Mouse (Mus musculus) liver, embryonic 16.5 days (tissue): ENCODE measurements around the gene Tdpoz2. TPM values are rescaled to one million over a fixed set of nuclear protein-coding genes. Genes with fewer than 3 reads are reported as not detected.
"Not testable (repeated sequence)": the region's sequence is repeated elsewhere in the genome, so short reads cannot be mapped to it uniquely, and the experiment has no call there.

Experiments
- ATAC-seq: fragments of 200-750 bp; cut with Nextera tagmentation; 2 replicates; pipeline ENCODE4 v1.8.0; 2017; ENCODE audit warnings: low read depth, mild to moderate bottlenecking, moderate number of reproducible peaks, moderate library complexity
- H3K27ac ChIP-seq: fragments of 300-500 bp; sonication (generic); 2 replicates; pipeline ENCODE4 v1.5.1; 2014; ENCODE audit warnings: mild to moderate bottlenecking, low read length
- H3K27me3 ChIP-seq: fragments of 300-500 bp; sonication (generic); 2 replicates; pipeline ENCODE4 v1.6.1; 2014; ENCODE audit warnings: low read depth, low read length, mixed read lengths; ENCODE audit not compliant: control insufficient read depth, insufficient read depth
- H3K36me3 ChIP-seq: fragments of 300-500 bp; sonication (generic); 2 replicates; pipeline ENCODE4 v1.6.1; 2014; ENCODE audit warnings: mild to moderate bottlenecking; ENCODE audit not compliant: control insufficient read depth, insufficient read depth
- H3K4me1 ChIP-seq: fragments of 300-500 bp; sonication (generic); 2 replicates; pipeline ENCODE4 v1.6.1; 2014; ENCODE audit warnings: low read depth, low read length, mixed read lengths; ENCODE audit not compliant: control insufficient read depth
- H3K4me2 ChIP-seq: fragments of 300-500 bp; sonication (generic); 2 replicates; pipeline ENCODE4 v1.6.1; 2014; ENCODE audit warnings: low read depth, low read length, mixed read lengths
- H3K4me3 ChIP-seq: fragments of 300-500 bp; sonication (generic); 2 replicates; pipeline ENCODE4 v1.5.1; 2014; ENCODE audit warnings: low read depth, mild to moderate bottlenecking, low read length
- H3K9ac ChIP-seq: fragments of 300-500 bp; sonication (generic); 2 replicates; pipeline ENCODE4 v1.6.1; 2014; ENCODE audit warnings: low read depth, low read length
- H3K9me3 ChIP-seq: fragments of 300-500 bp; sonication (generic); replicated peaks from 2 replicates; pipeline ENCODE4 v1.6.1; 2016; ENCODE audit warnings: low read length; ENCODE audit not compliant: control insufficient read depth
- WGBS: fragments of 180-500 bp; shearing (Covaris S2); extraction: QIAGEN DNeasy Blood & Tissue Kit; methylation state at CpG from one replicate; pipeline ENCODE4 v1.1.7; 2014; ENCODE audit not compliant: insufficient replicate concordance; 5-methylcytosine and 5-hydroxymethylcytosine counted together
- polyA plus RNA-seq: library from polyadenylated mRNA; unstranded; fragments of >200 nt; fragmentation: Nextera tagmentation; extraction: Ambion mirVana; gene quantifications from 2 replicates; pipeline ENCODE4 v1.2.1, GENCODE M21; 2015

Gene Tdpoz2
- polyA plus RNA-seq: not detected in 2 replicates

DNA sequence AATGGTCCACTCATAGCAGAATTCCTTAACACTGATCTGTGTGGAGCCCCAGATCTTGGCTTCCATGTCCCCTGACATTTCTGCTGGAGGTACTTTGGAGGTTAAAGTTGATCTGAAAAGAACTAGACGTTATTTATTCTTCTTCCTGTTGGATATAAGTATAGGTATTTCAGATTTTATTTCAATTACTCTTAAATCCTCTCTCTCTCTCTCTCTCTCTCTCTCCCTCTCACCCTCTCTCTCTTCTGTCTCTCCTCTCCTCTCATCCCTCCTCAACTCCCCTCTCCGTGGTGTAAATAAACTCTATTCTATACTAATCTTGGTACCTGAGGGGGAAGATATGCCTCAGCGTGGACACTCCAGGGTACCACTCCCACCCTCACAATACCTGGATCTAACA is at the start of gene Tdpoz2:
Gene Tdpoz2, minus strand, starts transcription at position 101 of the 400 bp plus-strand sequence.
- Histone ChIP-seq H3K4me2 (no peak within 1 kb of the TSS), H3K9ac (no peak within 1 kb of the TSS), H3K27me3 (no peaks in the 10 kb centered on the region), H3K27ac (no peak within 1 kb of the TSS), H3K4me3 (no peak within 1 kb of the TSS), H3K9me3 (no peaks in the 10 kb centered on the region), H3K4me1 (no peaks in the 10 kb centered on the region), H3K36me3 (no peaks in the 10 kb centered on the region)
- no peak for ATAC-seq
- 56% methylated on average over 3 of the region's 3 CpGs for WGBS

DNA sequence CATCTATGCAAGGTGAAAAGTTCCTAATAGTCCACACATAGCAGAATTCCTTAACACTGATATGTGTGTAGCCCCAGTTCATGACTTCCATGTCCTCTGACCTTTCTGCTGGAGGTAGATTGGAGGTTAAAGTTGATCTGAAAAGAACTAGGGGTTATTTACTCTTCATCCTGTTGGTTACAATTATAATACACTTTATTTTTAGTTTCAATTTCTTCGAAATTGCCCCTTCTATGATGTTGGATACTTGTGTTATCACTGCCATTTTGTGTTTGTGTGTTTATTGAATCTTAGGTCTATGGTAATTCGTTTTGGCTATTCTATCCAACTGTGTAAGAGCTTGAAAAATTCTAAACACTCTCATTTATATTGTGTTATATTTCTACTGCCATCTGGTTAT is 40.5 kb upstream of the Tdpoz2 start, which contains the start of gene Gm37596:
Gene Gm37596, minus strand, starts transcription at position 101 of the 400 bp plus-strand sequence.
- H3K27ac ChIP-seq, H3K9me3 ChIP-seq, H3K4me3 ChIP-seq, H3K4me2 ChIP-seq, H3K9ac ChIP-seq, H3K4me1 ChIP-seq, H3K27me3 ChIP-seq, ATAC-seq, H3K36me3 ChIP-seq: not testable (repeated sequence)
- 30% methylated on average over 1 of the region's 2 CpGs for WGBS

DNA sequence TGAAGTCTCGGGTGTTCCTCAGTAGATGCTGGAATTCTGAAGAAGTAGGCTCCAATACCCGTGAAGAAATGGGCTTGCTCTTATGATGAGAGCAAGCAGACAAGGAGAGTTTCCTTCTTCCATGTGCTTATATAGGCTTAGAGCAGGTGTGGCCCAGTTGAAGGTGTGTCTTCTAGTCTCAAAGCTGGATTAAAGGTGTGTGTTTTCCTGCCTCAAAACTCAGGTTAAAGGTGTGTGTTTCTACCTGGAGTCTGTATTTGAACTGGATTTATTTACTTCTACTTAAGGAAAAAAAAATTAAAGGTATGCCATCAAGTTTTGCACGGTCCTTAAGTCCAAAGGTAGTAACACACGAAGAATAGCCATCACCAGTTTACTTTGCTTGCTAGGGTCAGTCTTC is 23.7 kb upstream of the Tdpoz2 start, which contains the start of gene Tdpoz1:
Gene Tdpoz1, minus strand, starts transcription at position 101 of the 400 bp plus-strand sequence.
- not testable (repeated sequence) for H3K4me1 ChIP-seq, H3K4me2 ChIP-seq, H3K27ac ChIP-seq, H3K4me3 ChIP-seq, ATAC-seq, H3K9me3 ChIP-seq, H3K27me3 ChIP-seq, H3K36me3 ChIP-seq, H3K9ac ChIP-seq
- WGBS: 53% methylated on average over 2 of the region's 4 CpGs

DNA sequence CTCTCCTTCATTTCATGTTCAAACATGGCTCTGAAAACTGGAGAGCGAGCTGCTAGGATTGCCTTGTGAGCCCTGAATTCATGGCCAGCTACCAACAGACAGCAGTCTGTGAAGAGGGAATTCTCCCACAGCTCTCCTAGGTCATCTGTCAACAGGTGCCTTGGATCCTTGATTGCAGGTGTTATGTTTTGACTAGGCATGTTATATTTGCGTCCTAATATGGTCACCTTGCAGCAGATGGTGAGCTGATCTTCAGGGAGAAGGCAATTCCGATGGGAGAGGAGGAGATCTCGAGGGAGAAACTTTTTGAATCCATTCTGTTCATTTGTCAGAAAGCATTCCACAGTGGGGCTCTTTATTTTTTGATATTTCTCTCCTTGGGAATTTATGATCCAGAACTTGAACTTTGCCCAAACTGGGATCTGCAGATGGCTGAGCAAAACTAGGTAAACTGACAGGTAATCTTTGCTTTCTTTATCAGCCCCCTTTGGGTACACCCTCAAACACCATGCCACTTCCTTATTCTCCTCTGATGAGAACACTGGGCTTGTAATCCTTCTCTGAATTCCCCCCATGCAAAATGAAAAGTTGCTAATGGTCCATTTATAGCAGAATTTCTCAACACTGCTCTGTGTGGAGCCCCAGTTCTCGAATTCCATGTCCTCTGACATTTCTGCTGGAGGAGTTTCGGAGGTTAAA is 18.5 kb upstream of the Tdpoz2 start:
- not testable (repeated sequence) for H3K4me1 ChIP-seq, H3K9ac ChIP-seq, H3K27ac ChIP-seq, ATAC-seq, H3K4me3 ChIP-seq, H3K36me3 ChIP-seq, H3K4me2 ChIP-seq, H3K9me3 ChIP-seq, H3K27me3 ChIP-seq
- 55% methylated on average over 5 of the region's 6 CpGs for WGBS

DNA sequence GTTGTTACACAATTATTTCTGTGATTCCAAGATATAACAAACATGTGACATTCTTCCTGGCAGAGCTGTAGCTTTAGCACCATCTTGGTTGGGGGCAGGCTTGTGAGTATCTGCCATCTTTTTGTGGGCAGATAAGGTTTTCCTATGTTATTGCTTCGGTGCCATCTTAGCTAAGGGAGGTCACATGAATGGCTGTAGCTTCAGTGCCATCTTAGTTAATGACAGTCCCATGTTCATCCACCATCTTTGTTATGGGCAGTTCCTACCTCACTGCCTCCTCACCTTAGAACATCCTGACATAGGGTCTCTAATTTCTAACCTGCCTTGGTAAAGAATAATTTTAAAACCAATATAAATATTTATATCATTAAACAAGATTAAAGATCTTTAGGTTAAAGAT is 1.8 kb upstream of the Tdpoz2 start:
- no peak overlapping the region for H3K27ac ChIP-seq
- H3K9me3 ChIP-seq: no peaks in the 10 kb centered on the region
- 37% methylated on average over 1 of the region's 1 CpGs for WGBS
- ATAC-seq: no peak
- H3K4me3 ChIP-seq: no peak overlapping the region
- H3K4me2 ChIP-seq: no peak overlapping the region
- H3K36me3 ChIP-seq: no peaks in the 10 kb centered on the region
- H3K9ac ChIP-seq: no peak overlapping the region
- no peaks in the 10 kb centered on the region for H3K4me1 ChIP-seq
- no peaks in the 10 kb centered on the region for H3K27me3 ChIP-seq

DNA sequence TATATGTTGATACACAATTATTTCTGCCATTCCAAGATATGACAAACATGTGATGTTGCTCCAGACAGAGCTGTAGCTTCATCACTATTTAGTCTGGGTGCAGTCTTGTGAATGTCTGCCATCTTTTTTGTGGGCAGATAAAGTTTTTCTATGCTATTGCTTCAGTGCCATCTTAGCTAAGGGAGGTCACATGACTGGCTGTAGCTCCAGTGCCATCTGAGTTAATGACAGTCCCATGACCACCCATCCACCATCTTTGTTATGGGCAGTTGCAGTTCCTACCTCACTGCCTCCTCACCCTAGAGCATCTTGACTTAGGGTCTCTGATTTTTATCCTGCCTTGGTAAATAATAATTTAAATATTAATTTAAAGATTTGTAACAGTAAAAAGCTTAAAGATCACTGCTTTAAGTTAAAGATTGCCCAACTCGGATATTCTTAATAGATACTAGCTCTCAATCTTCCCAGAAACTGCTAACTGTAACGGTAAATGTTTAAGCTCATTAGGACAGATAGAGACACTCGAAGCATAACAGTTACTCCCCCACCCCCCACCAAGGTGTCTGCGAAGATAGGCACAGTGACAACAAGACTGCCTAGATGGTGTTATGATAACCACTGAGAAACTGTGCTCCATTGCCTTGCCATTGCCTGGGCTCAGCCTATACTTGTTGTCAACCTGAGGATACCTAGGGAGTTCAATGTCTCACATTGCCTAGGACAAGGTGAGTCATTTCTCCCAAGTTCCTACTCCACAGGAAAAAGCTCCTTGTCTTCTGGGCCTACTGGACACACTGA is 21.4 kb downstream of the Tdpoz2 start:
- 58% methylated on average over 4 of the region's 4 CpGs for WGBS
- ATAC-seq, H3K4me3 ChIP-seq, H3K27ac ChIP-seq, H3K4me2 ChIP-seq, H3K9ac ChIP-seq, H3K9me3 ChIP-seq, H3K4me1 ChIP-seq, H3K27me3 ChIP-seq, H3K36me3 ChIP-seq: not testable (repeated sequence)

DNA sequence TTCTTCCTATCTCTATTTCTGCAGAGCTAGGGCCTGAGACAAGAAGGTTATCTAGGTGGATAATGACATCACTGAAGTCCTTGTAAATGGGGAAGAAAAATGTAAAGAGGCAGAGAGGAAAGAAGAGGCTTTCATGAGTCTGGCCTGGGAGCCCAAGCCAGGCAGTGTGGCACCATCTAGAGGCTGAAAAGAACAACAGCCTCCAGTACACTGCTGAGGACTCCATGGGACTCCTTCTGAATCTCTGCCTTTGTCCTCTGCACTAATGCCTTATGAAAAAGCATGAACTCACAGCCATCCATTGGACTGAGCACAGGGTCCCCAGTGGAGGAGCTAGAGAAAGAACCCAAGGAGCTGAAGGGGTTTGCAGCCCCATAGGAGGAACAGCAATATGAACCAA is 43.5 kb downstream of the Tdpoz2 start:
- not testable (repeated sequence) for H3K4me2 ChIP-seq, ATAC-seq, H3K36me3 ChIP-seq, H3K27ac ChIP-seq, H3K9me3 ChIP-seq, H3K27me3 ChIP-seq, H3K4me1 ChIP-seq, H3K4me3 ChIP-seq, H3K9ac ChIP-seq

DNA sequence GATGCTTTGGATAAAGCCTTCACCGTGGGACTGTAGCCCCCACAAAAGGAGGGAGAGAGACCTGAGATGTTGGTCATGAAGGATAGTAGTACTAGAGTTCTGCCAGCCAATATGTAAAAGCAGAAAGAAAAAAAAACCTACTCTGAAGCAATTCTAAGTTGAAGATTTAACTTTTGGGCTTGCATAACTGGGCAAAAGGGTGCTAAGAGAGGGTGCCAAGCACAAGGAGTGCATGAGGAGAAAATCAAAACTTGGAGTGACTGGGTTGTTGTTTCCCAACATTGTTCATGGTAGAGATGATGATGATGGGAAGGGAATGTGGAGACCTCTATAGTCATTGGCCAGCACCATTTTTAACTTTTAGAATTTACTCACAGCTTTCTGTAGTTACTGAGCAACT is 50.6 kb downstream of the Tdpoz2 start:
- WGBS: 63% methylated on average over 1 of the region's 1 CpGs

More for the DNA sequence above, 50.6 kb downstream of the Tdpoz2 start:
- Histone ChIP-seq H3K4me3 (no peak overlapping the region), H3K4me2 (no peak overlapping the region), H3K4me1 (no peaks in the 10 kb centered on the region), H3K9ac (no peak overlapping the region), H3K27me3 (no peaks in the 10 kb centered on the region), H3K27ac (no peak overlapping the region), H3K36me3 (no peaks in the 10 kb centered on the region), H3K9me3 (no peaks in the 10 kb centered on the region)
- ATAC-seq: no peak
